Mouse (Mus musculus) embryonic facial prominence, embryonic 14.5 days (tissue): ENCODE data around the gene Rims3. TPM values are rescaled to one million over a fixed set of nuclear protein-coding genes. Genes with fewer than 3 reads are reported as not detected.

ENCODE experiments used
- ATAC-seq: fragments of 200-750 bp; cut with Nextera tagmentation; 2 replicates; pipeline ENCODE4 v1.8.0; 2017; ENCODE audit warnings: low read depth, moderate number of reproducible peaks, moderate TSS enrichment
- DNase-seq: peaks from one replicate; pipeline ENCODE4 v3.0.0-alpha.2; 2015; ENCODE audit warnings: low spot score
- H3K27ac ChIP-seq: fragments of 300-500 bp; sonication (generic); replicated peaks from 2 replicates; pipeline ENCODE4 v1.5.1; 2014; ENCODE audit warnings: low read depth, mild to moderate bottlenecking, low read length, moderate library complexity
- H3K27me3 ChIP-seq: fragments of 300-500 bp; sonication (generic); replicated peaks from 2 replicates; pipeline ENCODE4 v1.6.1; 2014; ENCODE audit warnings: low read length; ENCODE audit not compliant: control insufficient read depth, insufficient read depth
- H3K36me3 ChIP-seq: fragments of 300-500 bp; sonication (generic); 2 replicates; pipeline ENCODE4 v1.6.1; 2014; ENCODE audit warnings: low read length, mixed read lengths; ENCODE audit not compliant: control insufficient read depth, insufficient read depth
- H3K4me1 ChIP-seq: fragments of 300-500 bp; sonication (generic); 2 replicates; pipeline ENCODE4 v1.6.1; 2014; ENCODE audit warnings: antibody characterized with exemption, low read length; ENCODE audit not compliant: control insufficient read depth, insufficient read depth
- H3K4me2 ChIP-seq: fragments of 300-500 bp; sonication (generic); 2 replicates; pipeline ENCODE4 v1.6.1; 2014; ENCODE audit warnings: low read depth, mild to moderate bottlenecking, low read length, moderate library complexity, mixed read lengths
- H3K4me3 ChIP-seq: fragments of 300-500 bp; sonication (generic); 2 replicates; pipeline ENCODE4 v1.5.1; 2014; ENCODE audit warnings: low read depth, mild to moderate bottlenecking, low read length
- H3K9ac ChIP-seq: fragments of 300-500 bp; sonication (generic); 2 replicates; pipeline ENCODE4 v1.6.1; 2014; ENCODE audit warnings: low read depth, mild to moderate bottlenecking, low read length, moderate library complexity, mixed read lengths
- H3K9me3 ChIP-seq: fragments of 300-500 bp; sonication (generic); 2 replicates; pipeline ENCODE4 v1.6.1; 2016; ENCODE audit warnings: low read length; ENCODE audit not compliant: control insufficient read depth
- WGBS: fragments of 180-500 bp; shearing (Covaris S2); extraction: QIAGEN DNeasy Blood & Tissue Kit; methylation state at CpG from one replicate; pipeline ENCODE4 v1.1.7; 2014; 5-methylcytosine and 5-hydroxymethylcytosine counted together
- polyA plus RNA-seq: library from polyadenylated mRNA; unstranded; fragments of >200 nt; fragmentation: Nextera tagmentation; extraction: Ambion mirVana; gene quantifications from 2 replicates; pipeline ENCODE4 v1.2.1, GENCODE M21; 2014

Gene Rims3
- polyA plus RNA-seq, 1 experiment from 2014 or later, result 3.4 TPM

DNA sequence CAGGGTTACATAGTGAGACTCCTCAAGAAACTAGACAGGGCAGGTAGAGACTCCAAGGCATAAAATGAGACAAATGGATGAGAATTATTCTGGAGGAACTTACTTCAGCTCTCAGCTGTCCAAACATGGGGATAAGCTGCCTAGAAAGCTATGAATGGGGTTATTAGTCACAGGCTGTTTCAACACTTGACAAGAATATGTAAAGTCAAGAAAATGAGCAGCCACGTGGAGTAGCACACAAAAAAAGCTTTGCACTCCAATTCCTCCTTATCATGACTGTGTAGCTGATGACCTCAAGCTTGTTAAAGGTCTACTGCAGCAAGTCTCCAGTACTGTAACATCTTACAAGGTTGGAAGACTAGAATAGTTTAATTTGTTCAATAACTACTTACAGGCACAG is 35.3 kb upstream of the Rims3 start:
- DNase-seq (no peak), ATAC-seq (no peak)
- Histone ChIP-seq H3K36me3 (no peaks in the 10 kb centered on the region), H3K27me3 (no peaks in the 10 kb centered on the region), H3K27ac (no peak overlapping the region), H3K4me2 (no peak overlapping the region), H3K9me3 (no peaks in the 10 kb centered on the region), H3K4me1 (peaks cover 32% of the 10 kb centered on the region), H3K4me3 (no peak overlapping the region), H3K9ac (no peak overlapping the region)
- 65% methylated on average over 1 of the region's 1 CpGs for WGBS

DNA sequence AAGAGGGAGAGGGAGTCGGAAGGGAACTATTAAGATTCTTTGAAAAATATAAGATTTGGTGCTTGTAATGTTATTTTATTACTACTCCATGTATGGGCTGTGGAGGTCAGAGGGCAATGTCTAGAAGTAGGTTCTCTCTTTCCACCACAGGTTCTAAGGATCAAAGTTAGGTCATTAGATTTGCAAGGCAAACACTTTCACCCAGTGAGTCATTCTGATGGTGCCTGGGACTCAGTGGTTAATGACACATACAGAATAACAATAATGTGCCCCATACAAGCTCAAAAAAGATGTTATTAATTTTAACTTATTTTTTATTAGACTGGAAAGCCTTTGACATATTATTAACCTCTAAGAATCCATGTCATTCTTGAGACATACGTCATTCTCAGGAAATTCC is 34.7 kb upstream of the Rims3 start:
- H3K4me2 ChIP-seq, result no peak overlapping the region
- no peak for ATAC-seq

DNA sequence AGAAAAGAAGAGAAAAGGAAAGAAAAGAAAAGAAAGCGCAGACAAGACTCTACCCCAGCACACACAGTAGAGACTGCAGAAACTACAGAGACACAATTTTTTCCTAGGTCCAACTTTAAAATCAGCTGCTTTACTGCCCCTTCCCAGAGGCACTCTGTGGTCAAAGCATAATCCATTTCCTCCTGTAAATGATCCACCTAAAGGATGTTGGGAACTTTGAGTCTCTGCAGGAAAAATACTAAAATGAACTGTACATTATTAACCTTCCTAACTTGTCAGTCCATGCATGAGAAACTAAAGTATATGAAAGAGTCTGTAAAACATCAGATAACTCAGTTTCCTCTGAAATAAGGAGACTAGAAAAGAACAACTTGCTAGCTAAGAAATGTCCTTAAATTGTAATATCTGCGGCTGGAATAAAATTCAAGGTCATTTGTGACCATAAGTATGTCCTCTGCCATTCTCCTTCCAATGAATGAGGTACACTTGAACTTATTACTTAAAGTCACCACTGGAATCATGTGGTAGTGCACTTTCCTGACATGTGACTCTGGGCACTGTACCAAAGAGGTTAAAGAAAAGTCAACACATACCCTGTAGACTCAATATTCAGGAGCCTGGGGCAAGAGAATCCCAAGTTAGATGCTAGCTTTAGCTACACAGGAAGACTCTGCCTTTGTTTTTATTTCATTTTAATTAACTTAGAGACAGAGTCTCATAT is 32.3 kb upstream of the Rims3 start:
- Histone ChIP-seq H3K27ac (no peak overlapping the region), H3K4me3 (no peak overlapping the region), H3K4me2 (no peak overlapping the region), H3K4me1 (peaks cover 18% of the 10 kb centered on the region), H3K9ac (no peak overlapping the region), H3K9me3 (no peaks in the 10 kb centered on the region), H3K36me3 (no peaks in the 10 kb centered on the region), H3K27me3 (no peaks in the 10 kb centered on the region)
- DNase-seq (no peak), ATAC-seq (no peak)
- 89% methylated on average over 2 of the region's 2 CpGs for WGBS

More for the DNA sequence above, 34.7 kb upstream of the Rims3 start:
- no peaks in the 10 kb centered on the region for H3K27me3 ChIP-seq
- no peaks in the 10 kb centered on the region for H3K9me3 ChIP-seq
- H3K4me3 ChIP-seq, result no peak overlapping the region
- no peak overlapping the region for H3K27ac ChIP-seq
- WGBS, result 95% methylated on average over 2 of the region's 2 CpGs
- H3K36me3 ChIP-seq, result no peaks in the 10 kb centered on the region
- H3K4me1 ChIP-seq, result peaks cover 32% of the 10 kb centered on the region
- DNase-seq, result no peak
- H3K9ac ChIP-seq, result no peak overlapping the region

DNA sequence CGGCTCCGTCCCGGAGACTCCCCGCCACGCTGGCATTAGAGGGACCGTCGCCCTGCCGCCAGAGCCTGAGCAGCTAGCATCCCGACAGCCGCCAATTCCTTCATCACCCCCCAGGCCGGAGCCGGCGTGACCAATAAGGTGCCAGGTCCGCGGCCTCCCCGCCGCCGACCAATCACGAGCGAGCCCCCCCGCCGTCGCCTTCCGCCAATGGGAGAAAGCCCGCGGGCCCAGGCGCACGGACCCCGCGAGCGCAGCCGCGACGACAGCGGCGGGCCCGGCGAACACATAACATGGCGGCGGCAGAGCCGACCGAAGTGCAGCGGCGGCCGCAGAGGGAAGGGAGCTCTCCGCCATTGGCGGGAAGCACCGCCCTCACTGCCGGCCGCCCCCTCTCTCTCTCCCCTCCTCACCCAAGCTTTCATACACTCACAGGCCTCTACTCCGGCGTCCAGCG is 29.5 kb upstream of the Rims3 start:
- Histone ChIP-seq H3K9ac (peak overlapping the region; percentile 100), H3K27me3 (no peaks in the 10 kb centered on the region), H3K27ac (peak overlapping the region; percentile 100), H3K4me2 (peak overlapping the region; percentile 74), H3K4me3 (peak overlapping the region; percentile 82), H3K4me1 (peaks cover 11% of the 10 kb centered on the region), H3K9me3 (no peaks in the 10 kb centered on the region), H3K36me3 (no peaks in the 10 kb centered on the region)
- under 1% methylated on average over 42 of the region's 53 CpGs for WGBS
- peak; percentile 96 for ATAC-seq
- peak; percentile 97 for DNase-seq

DNA sequence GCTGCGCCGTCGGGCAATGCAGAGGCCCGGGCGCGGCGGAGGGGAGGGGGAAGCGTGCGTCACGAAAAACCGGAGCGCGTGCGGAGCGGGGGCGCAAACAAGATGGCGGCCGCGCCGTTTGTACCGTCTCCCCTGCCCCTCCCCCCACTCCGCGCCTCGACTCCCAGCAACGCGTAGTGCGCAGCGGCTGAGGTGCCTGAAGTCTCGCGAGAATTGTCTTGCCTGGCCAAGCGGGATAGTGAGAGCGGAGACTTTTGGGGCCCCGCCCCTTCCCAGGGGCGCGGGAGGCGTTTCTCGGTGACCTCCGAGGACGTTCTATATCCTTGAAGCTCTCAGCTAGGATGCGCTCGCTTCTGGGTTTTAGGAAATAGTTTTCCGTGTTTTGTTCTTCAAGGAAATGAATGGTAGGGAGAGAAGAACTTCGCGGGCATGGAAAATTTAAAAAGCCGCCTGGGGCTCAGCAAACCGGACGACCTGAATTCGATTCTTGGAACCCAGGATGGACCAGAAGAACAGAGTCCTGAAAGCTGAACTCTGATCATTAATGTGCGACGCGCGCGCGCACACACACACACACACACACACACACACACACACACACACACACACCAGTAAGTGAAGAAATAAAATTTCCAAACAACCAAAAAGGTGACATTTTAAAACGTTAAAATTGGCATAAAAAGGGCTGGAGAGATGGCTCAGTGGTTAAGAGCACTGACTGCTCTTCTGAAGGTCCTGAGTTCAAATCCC is 28.9 kb upstream of the Rims3 start:
- 1% methylated on average over 28 of the region's 55 CpGs for WGBS
- peak overlapping the region; percentile 100 for H3K27ac ChIP-seq
- no peaks in the 10 kb centered on the region for H3K9me3 ChIP-seq
- no peaks in the 10 kb centered on the region for H3K36me3 ChIP-seq
- H3K4me3 ChIP-seq, result peak overlapping the region; percentile 82
- no peaks in the 10 kb centered on the region for H3K27me3 ChIP-seq
- DNase-seq (peak; percentile 100), ATAC-seq (peak; percentile 97)
- H3K4me2 ChIP-seq, result peak overlapping the region; percentile 74
- H3K9ac ChIP-seq, result peak overlapping the region; percentile 100
- H3K4me1 ChIP-seq, result peaks cover 11% of the 10 kb centered on the region

DNA sequence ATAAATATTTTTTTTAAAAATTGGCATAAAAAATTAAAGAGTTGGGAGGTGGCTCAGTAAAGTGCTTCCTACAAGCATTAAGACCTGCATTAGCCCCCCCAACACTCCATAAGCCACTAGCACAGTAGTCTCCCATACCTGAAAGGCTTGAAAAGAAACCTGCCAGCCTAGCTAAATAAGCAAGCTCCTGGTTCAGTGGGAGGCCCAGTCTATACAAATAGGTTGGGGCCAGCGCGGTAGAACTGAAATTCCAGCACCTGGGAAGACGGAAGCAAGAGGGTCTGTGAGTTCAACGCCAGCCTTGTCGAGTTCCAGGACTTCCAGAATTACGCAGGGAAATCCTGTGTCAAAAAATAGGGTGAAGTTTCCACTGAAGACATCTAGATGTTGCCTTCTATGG is 28.2 kb upstream of the Rims3 start:
- 90% methylated on average over 6 of the region's 6 CpGs for WGBS
- H3K9ac ChIP-seq, result no peak overlapping the region

DNA sequence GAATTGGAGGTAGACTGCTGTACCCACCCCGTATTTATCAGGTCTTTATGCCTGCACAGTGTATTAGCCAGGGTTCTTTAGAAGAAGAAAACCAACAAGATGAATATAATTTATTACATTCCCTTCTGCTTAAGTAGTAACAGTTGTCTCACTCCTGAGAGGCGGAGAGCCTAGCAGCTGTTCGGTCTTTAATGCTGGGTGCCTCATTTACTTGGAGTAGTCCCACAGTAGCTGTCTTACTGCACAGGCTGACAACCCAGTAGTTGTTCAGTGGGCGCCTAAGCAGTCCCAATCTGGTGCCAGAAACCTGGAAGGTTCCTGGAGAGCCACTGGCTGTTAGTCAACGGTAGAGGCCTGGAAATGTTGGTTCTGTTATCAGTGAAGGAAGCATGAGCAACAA is 23.8 kb upstream of the Rims3 start:
- no peaks in the 10 kb centered on the region for H3K4me1 ChIP-seq
- H3K27me3 ChIP-seq, result no peaks in the 10 kb centered on the region
- DNase-seq (no peak), ATAC-seq (no peak)
- H3K36me3 ChIP-seq, result no peaks in the 10 kb centered on the region
- no peak overlapping the region for H3K9ac ChIP-seq
- 57% methylated on average over 5 of the region's 5 CpGs for WGBS
- no peak overlapping the region for H3K4me3 ChIP-seq
- H3K27ac ChIP-seq, result no peak overlapping the region
- H3K4me2 ChIP-seq, result no peak overlapping the region
- H3K9me3 ChIP-seq, result no peaks in the 10 kb centered on the region

More for the DNA sequence above, 28.2 kb upstream of the Rims3 start:
- Histone ChIP-seq H3K4me3 (peak overlapping the region; percentile 82), H3K36me3 (no peaks in the 10 kb centered on the region), H3K27me3 (no peaks in the 10 kb centered on the region), H3K4me1 (peaks cover 11% of the 10 kb centered on the region), H3K27ac (peak overlapping the region; percentile 100), H3K9me3 (no peaks in the 10 kb centered on the region), H3K4me2 (peak overlapping the region; percentile 74; the same call in 1 of the 2 replicates)
- ATAC-seq (no peak), DNase-seq (no peak)

DNA sequence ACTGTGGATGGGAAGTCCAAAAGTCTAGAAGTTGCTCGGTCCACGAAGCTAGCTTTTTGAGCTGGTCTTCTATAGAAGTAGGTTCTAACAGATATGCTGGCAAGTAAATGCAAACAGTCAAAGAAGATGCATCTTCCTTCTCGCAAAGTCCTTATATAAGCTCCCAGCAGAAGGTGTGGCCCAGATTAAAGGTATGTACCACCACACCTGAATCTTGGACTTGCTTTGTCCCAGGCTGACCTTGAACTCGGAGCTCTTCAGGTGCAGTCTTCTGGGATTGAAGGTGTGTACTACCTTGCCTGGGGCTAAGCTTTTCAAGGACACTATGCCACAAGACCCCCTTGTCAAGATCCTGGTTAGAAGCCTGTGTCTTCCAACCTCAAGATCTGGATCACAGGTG is 23.1 kb upstream of the Rims3 start, which contains the start of gene Nfyc:
Nfyc (minus strand) TSS at position 101 of the 400 bp plus-strand sequence.
- H3K9ac ChIP-seq, result no peak within 1 kb of the TSS
- H3K4me2 ChIP-seq, result no peak within 1 kb of the TSS
- no peak for DNase-seq
- H3K4me1 ChIP-seq, result no peaks in the 10 kb centered on the region
- WGBS, result 87% methylated on average over 4 of the region's 4 CpGs
- H3K27me3 ChIP-seq, result no peaks in the 10 kb centered on the region
- H3K36me3 ChIP-seq, result no peaks in the 10 kb centered on the region
- no peak for ATAC-seq
- H3K4me3 ChIP-seq, result no peak within 1 kb of the TSS
- no peaks in the 10 kb centered on the region for H3K9me3 ChIP-seq
- H3K27ac ChIP-seq, result no peak within 1 kb of the TSS
